Mouse (Mus musculus) cortical plate, adult 2 months (tissue): ENCODE data around the gene Arhgef11. TPM values are rescaled to one million over a fixed set of nuclear protein-coding genes. Genes with fewer than 3 reads are reported as not detected.
A peak's percentile ranks its signal among the peaks of the same experiment; 100 is the strongest.

Experiments used
- H3K27ac ChIP-seq: fragments of 200-500 bp; 2 replicates; pipeline ENCODE4 v1.5.1; 2012; ENCODE audit warnings: low read length, control low read depth, inconsistent platforms; ENCODE audit not compliant: insufficient read depth
- H3K4me1 ChIP-seq: fragments of 200-500 bp; 2 replicates; pipeline ENCODE4 v1.6.1; 2011; ENCODE audit warnings: low read length; ENCODE audit not compliant: control insufficient read depth, insufficient read depth
- H3K4me3 ChIP-seq: fragments of 200-500 bp; 2 replicates; pipeline ENCODE4 v1.5.1; 2011; ENCODE audit warnings: mild to moderate bottlenecking, low read length, control low read depth; ENCODE audit not compliant: insufficient read depth
- CTCF ChIP-seq: fragments of 200-500 bp; IDR thresholded peaks from 2 replicates; pipeline ENCODE4 v1.5.1; 2011; ENCODE audit warnings: mild to moderate bottlenecking, control low read depth, low read length; ENCODE audit not compliant: insufficient read depth; ENCODE audit errors: extremely low read depth
- POLR2A ChIP-seq: fragments of 200-500 bp; IDR thresholded peaks from 2 replicates; pipeline ENCODE4 v1.6.1; 2011; ENCODE audit warnings: mild to moderate bottlenecking, low read length, control low read depth; ENCODE audit not compliant: insufficient read depth; ENCODE audit errors: extremely low read depth
- polyA plus RNA-seq: library from polyadenylated mRNA; depleted of rRNA; stranded (reverse); fragments of >200 nt; gene quantifications from 2 replicates; pipeline ENCODE4 v1.2.3, GENCODE M21; 2012

The Arhgef11 gene
- polyA plus RNA-seq, 1 experiment: 36.0 TPM

- TF ChIP-seq POLR2A (no peak), CTCF (no peak)
- Histone ChIP-seq H3K4me1 (peaks cover 10% of the 10 kb centered on the region), H3K4me3 (peak overlapping the region; percentile 86), H3K27ac (no peak overlapping the region; the same call in 1 of the 2 replicates)
Measured at GRCm38 (mm10) chr3:87618981-87619710, 1.8 kb downstream of the Arhgef11 start.

- Histone ChIP-seq H3K4me1 (peaks cover 13% of the 10 kb centered on the region), H3K4me3 (peak overlapping the region; percentile 86), H3K27ac (0 out of 2 replicates have a peak overlapping the region, but pooled peaks have one; percentile 30)
- no peak for TF ChIP-seq CTCF
- TF ChIP-seq POLR2A: no peak
Measured at GRCm38 (mm10) chr3:87620218-87620891, 3.0 kb downstream of the Arhgef11 start.

GRCm38 (mm10) chr3:87624899-87625298, 7.5 kb downstream of the Arhgef11 start:
- Histone ChIP-seq H3K4me3 (no peak overlapping the region), H3K27ac (no peak overlapping the region), H3K4me1 (peaks cover 12% of the 10 kb centered on the region)
- no peak for TF ChIP-seq CTCF
- no peak for TF ChIP-seq POLR2A

- Histone ChIP-seq H3K27ac (no peak overlapping the region), H3K4me1 (peaks cover 4% of the 10 kb centered on the region; the same call in 1 of the 2 replicates), H3K4me3 (no peak overlapping the region)
- TF ChIP-seq POLR2A (no peak), CTCF (no peak)
Measured at GRCm38 (mm10) chr3:87630899-87631298, 13.5 kb downstream of the Arhgef11 start.

- TF ChIP-seq CTCF (no peak), POLR2A (no peak)
- H3K27ac ChIP-seq: no peak overlapping the region
- no peak overlapping the region for H3K4me3 ChIP-seq
- peaks cover 4% of the 10 kb centered on the region; the same call in 1 of the 2 replicates for H3K4me1 ChIP-seq
Measured at GRCm38 (mm10) chr3:87631408-87631807, 14.0 kb downstream of the Arhgef11 start.

GRCm38 (mm10) chr3:87635514-87635913, 18.2 kb downstream of the Arhgef11 start:
- TF ChIP-seq CTCF: no peak
- no peak for TF ChIP-seq POLR2A
- H3K27ac ChIP-seq: no peak overlapping the region
- H3K4me1 ChIP-seq: peaks cover 4% of the 10 kb centered on the region
- no peak overlapping the region for H3K4me3 ChIP-seq

- Histone ChIP-seq H3K27ac (no peak overlapping the region), H3K4me3 (no peak overlapping the region), H3K4me1 (peaks cover 1% of the 10 kb centered on the region; the same call in 1 of the 2 replicates)
- TF ChIP-seq CTCF: no peak
- TF ChIP-seq POLR2A: no peak
Measured at GRCm38 (mm10) chr3:87643453-87643852, 26.1 kb downstream of the Arhgef11 start.

- no peak overlapping the region for H3K4me3 ChIP-seq
- TF ChIP-seq CTCF (no peak), POLR2A (no peak)
- H3K27ac ChIP-seq: no peak overlapping the region
- 0 out of 2 replicates have a peak, but pooled peaks cover 1% of the 10 kb centered on the region for H3K4me1 ChIP-seq
Measured at GRCm38 (mm10) chr3:87646174-87646573, 28.8 kb downstream of the Arhgef11 start.

- TF ChIP-seq POLR2A: no peak
- TF ChIP-seq CTCF: no peak
- no peak overlapping the region for H3K4me3 ChIP-seq
- no peak overlapping the region for H3K27ac ChIP-seq
- H3K4me1 ChIP-seq: no peaks in the 10 kb centered on the region
Measured at GRCm38 (mm10) chr3:87649063-87649462, 31.7 kb downstream of the Arhgef11 start.

GRCm38 (mm10) chr3:87658348-87658747, 41.0 kb downstream of the Arhgef11 start:
- Histone ChIP-seq H3K27ac (no peak overlapping the region), H3K4me3 (no peak overlapping the region), H3K4me1 (peaks cover 6% of the 10 kb centered on the region; the same call in 1 of the 2 replicates)
- TF ChIP-seq CTCF: no peak
- TF ChIP-seq POLR2A: no peak
